Mouse (Mus musculus) forebrain, embryonic 16.5 days (tissue): ENCODE results near the gene Ube2r2. TPM values are rescaled to one million over a fixed set of nuclear protein-coding genes. Genes with fewer than 3 reads are reported as not detected.

Source experiments
- ATAC-seq: fragments of 200-750 bp; cut with Nextera tagmentation; 2 replicates; pipeline ENCODE4 v1.8.0; 2017; ENCODE audit warnings: mild to moderate bottlenecking, moderate library complexity
- H3K27ac ChIP-seq: fragments of 300-500 bp; sonication (generic); 2 replicates; pipeline ENCODE4 v1.5.1; 2014; ENCODE audit warnings: low read length, control low read depth
- H3K27me3 ChIP-seq: fragments of 300-500 bp; sonication (generic); replicated peaks from 2 replicates; pipeline ENCODE4 v1.6.1; 2014; ENCODE audit warnings: low read length; ENCODE audit not compliant: control insufficient read depth, insufficient read depth
- H3K36me3 ChIP-seq: fragments of 300-500 bp; sonication (generic); 2 replicates; pipeline ENCODE4 v1.6.1; 2014; ENCODE audit not compliant: control insufficient read depth, insufficient read depth
- H3K4me1 ChIP-seq: fragments of 300-500 bp; sonication (generic); replicated peaks from 2 replicates; pipeline ENCODE4 v1.6.1; 2014; ENCODE audit warnings: low read length; ENCODE audit not compliant: control insufficient read depth, insufficient read depth
- H3K4me2 ChIP-seq: fragments of 300-500 bp; sonication (generic); 2 replicates; pipeline ENCODE4 v1.6.1; 2014; ENCODE audit warnings: mild to moderate bottlenecking, low read length, control low read depth
- H3K4me3 ChIP-seq: fragments of 300-500 bp; sonication (generic); replicated peaks from 2 replicates; pipeline ENCODE4 v1.5.1; 2014; ENCODE audit warnings: mild to moderate bottlenecking, low read length, control low read depth
- H3K9ac ChIP-seq: fragments of 300-500 bp; sonication (generic); replicated peaks from 2 replicates; pipeline ENCODE4 v1.6.1; 2014; ENCODE audit warnings: low read depth, low read length, control low read depth
- H3K9me3 ChIP-seq: fragments of 300-500 bp; sonication (generic); 2 replicates; pipeline ENCODE4 v1.6.1; 2016; ENCODE audit warnings: low read length; ENCODE audit not compliant: control insufficient read depth
- WGBS: fragments of 180-500 bp; shearing (Covaris S2); extraction: QIAGEN DNeasy Blood & Tissue Kit; methylation state at CpG from one replicate; pipeline ENCODE4 v1.1.7; 2014; 5-methylcytosine and 5-hydroxymethylcytosine counted together
- polyA plus RNA-seq: library from polyadenylated mRNA; unstranded; fragments of >200 nt; fragmentation: Nextera tagmentation; extraction: Ambion mirVana; gene quantifications from 2 replicates; pipeline ENCODE4 v1.2.1, GENCODE M21; 2015

Gene Ube2r2
- polyA plus RNA-seq, 1 experiment from 2014 or later: 51.4 TPM

- Histone ChIP-seq H3K9ac (peak overlapping the region; percentile 99), H3K4me3 (peak overlapping the region; percentile 99), H3K27ac (peak overlapping the region; percentile 98), H3K36me3 (no peaks in the 10 kb centered on the region), H3K4me2 (peak overlapping the region; percentile 80), H3K9me3 (no peaks in the 10 kb centered on the region), H3K4me1 (peaks cover 16% of the 10 kb centered on the region), H3K27me3 (no peaks in the 10 kb centered on the region)
- WGBS: under 1% methylated on average over 39 of the region's 70 CpGs
- peak; percentile 95 for ATAC-seq
Observed at GRCm38 (mm10) chr4:41134935-41135710, 420 bp upstream of the Ube2r2 start.

GRCm38 (mm10) chr4:41136454-41136805 is 887 bp downstream of the Ube2r2 start:
- H3K27me3 ChIP-seq: no peaks in the 10 kb centered on the region
- no peak; the same call in 1 of the 2 replicates for ATAC-seq
- WGBS: 0% methylated on average over 4 of the region's 4 CpGs

GRCm38 (mm10) chr4:41136811-41137210 is 1.3 kb downstream of the Ube2r2 start:
- no peaks in the 10 kb centered on the region for H3K9me3 ChIP-seq
- H3K4me3 ChIP-seq: peak overlapping the region; percentile 99
- no peaks in the 10 kb centered on the region for H3K36me3 ChIP-seq
- no peaks in the 10 kb centered on the region for H3K27me3 ChIP-seq
- ATAC-seq: no peak
- H3K4me2 ChIP-seq: peak overlapping the region; percentile 79
- peaks cover 16% of the 10 kb centered on the region for H3K4me1 ChIP-seq
- H3K27ac ChIP-seq: peak overlapping the region; percentile 98
- WGBS: 0% methylated on average over 8 of the region's 8 CpGs
- H3K9ac ChIP-seq: peak overlapping the region; percentile 99

More at GRCm38 (mm10) chr4:41136454-41136805, 887 bp downstream of the Ube2r2 start:
- Histone ChIP-seq H3K4me3 (peak overlapping the region; percentile 99), H3K4me2 (peak overlapping the region; percentile 79), H3K27ac (peak overlapping the region; percentile 98), H3K36me3 (no peaks in the 10 kb centered on the region), H3K4me1 (peaks cover 16% of the 10 kb centered on the region), H3K9ac (peak overlapping the region; percentile 99), H3K9me3 (no peaks in the 10 kb centered on the region)

GRCm38 (mm10) chr4:41140174-41140875 is 4.8 kb downstream of the Ube2r2 start:
- no peak overlapping the region for H3K4me3 ChIP-seq
- no peak overlapping the region for H3K27ac ChIP-seq
- H3K27me3 ChIP-seq: no peaks in the 10 kb centered on the region
- no peak overlapping the region for H3K9ac ChIP-seq
- ATAC-seq: no peak
- peaks cover 10% of the 10 kb centered on the region for H3K4me1 ChIP-seq
- H3K36me3 ChIP-seq: no peaks in the 10 kb centered on the region
- H3K9me3 ChIP-seq: no peaks in the 10 kb centered on the region
- H3K4me2 ChIP-seq: no peak overlapping the region
- 86% methylated on average over 6 of the region's 6 CpGs for WGBS

- Histone ChIP-seq H3K9ac (no peak overlapping the region), H3K27ac (no peak overlapping the region), H3K27me3 (no peaks in the 10 kb centered on the region), H3K36me3 (no peaks in the 10 kb centered on the region), H3K9me3 (no peaks in the 10 kb centered on the region), H3K4me3 (no peak overlapping the region), H3K4me1 (peaks cover 10% of the 10 kb centered on the region), H3K4me2 (no peak overlapping the region)
- WGBS: 93% methylated on average over 2 of the region's 2 CpGs
- ATAC-seq: no peak
Observed at GRCm38 (mm10) chr4:41142601-41143000, 7.1 kb downstream of the Ube2r2 start.

GRCm38 (mm10) chr4:41149891-41150290 is 14.3 kb downstream of the Ube2r2 start:
- WGBS: 83% methylated on average over 3 of the region's 3 CpGs
- Histone ChIP-seq H3K9ac (no peak overlapping the region), H3K4me3 (no peak overlapping the region), H3K4me2 (no peak overlapping the region), H3K4me1 (no peaks in the 10 kb centered on the region; the same call in 1 of the 2 replicates), H3K27me3 (no peaks in the 10 kb centered on the region), H3K27ac (no peak overlapping the region), H3K9me3 (no peaks in the 10 kb centered on the region), H3K36me3 (no peaks in the 10 kb centered on the region)
- ATAC-seq: no peak

- no peaks in the 10 kb centered on the region for H3K9me3 ChIP-seq
- H3K4me2 ChIP-seq: no peak overlapping the region
- no peak overlapping the region for H3K9ac ChIP-seq
- no peak overlapping the region for H3K4me3 ChIP-seq
- no peaks in the 10 kb centered on the region for H3K36me3 ChIP-seq
- H3K27me3 ChIP-seq: no peaks in the 10 kb centered on the region
- ATAC-seq: no peak
- WGBS: 94% methylated on average over 7 of the region's 7 CpGs
- H3K4me1 ChIP-seq: no peaks in the 10 kb centered on the region; the same call in 1 of the 2 replicates
- H3K27ac ChIP-seq: no peak overlapping the region
Observed at GRCm38 (mm10) chr4:41151186-41151585, 15.6 kb downstream of the Ube2r2 start.

GRCm38 (mm10) chr4:41153146-41153545 is 17.6 kb downstream of the Ube2r2 start:
- 65% methylated on average over 3 of the region's 3 CpGs for WGBS
- no peak overlapping the region for H3K27ac ChIP-seq

GRCm38 (mm10) chr4:41156961-41157360 is 21.4 kb downstream of the Ube2r2 start:
- no peak for ATAC-seq
- Histone ChIP-seq H3K4me1 (no peaks in the 10 kb centered on the region; the same call in 1 of the 2 replicates), H3K27me3 (no peaks in the 10 kb centered on the region), H3K4me2 (no peak overlapping the region), H3K9me3 (no peaks in the 10 kb centered on the region), H3K27ac (no peak overlapping the region), H3K9ac (no peak overlapping the region), H3K4me3 (no peak overlapping the region), H3K36me3 (no peaks in the 10 kb centered on the region)
- 88% methylated on average over 9 of the region's 9 CpGs for WGBS

More at GRCm38 (mm10) chr4:41153146-41153545, 17.6 kb downstream of the Ube2r2 start:
- Histone ChIP-seq H3K36me3 (no peaks in the 10 kb centered on the region), H3K9me3 (no peaks in the 10 kb centered on the region), H3K4me1 (no peaks in the 10 kb centered on the region; the same call in 1 of the 2 replicates), H3K4me3 (no peak overlapping the region), H3K9ac (no peak overlapping the region), H3K27me3 (no peaks in the 10 kb centered on the region), H3K4me2 (no peak overlapping the region)
- no peak for ATAC-seq
